Mouse (Mus musculus) forebrain, postnatal 0 days (tissue): ENCODE results near the gene Bmper. TPM values are rescaled to one million over a fixed set of nuclear protein-coding genes. Genes with fewer than 3 reads are reported as not detected.
A peak's percentile ranks its signal among the peaks of the same experiment; 100 is the strongest.

Experiments
- ATAC-seq: fragments of 200-750 bp; cut with Nextera tagmentation; 2 replicates; pipeline ENCODE4 v1.8.0; 2017; ENCODE audit warnings: mild to moderate bottlenecking, moderate library complexity
- DNase-seq: peaks from one replicate; pipeline ENCODE4 v3.0.0-alpha.2; 2015
- H3K27ac ChIP-seq: fragments of 300-500 bp; sonication (generic); 2 replicates; pipeline ENCODE4 v1.5.1; 2014; ENCODE audit warnings: low read depth, mild to moderate bottlenecking, antibody characterized with exemption, low read length, moderate library complexity, mixed read lengths
- H3K27me3 ChIP-seq: fragments of 300-500 bp; sonication (generic); 2 replicates; pipeline ENCODE4 v1.6.1; 2014; ENCODE audit warnings: mild to moderate bottlenecking, low read length, mixed read lengths; ENCODE audit not compliant: insufficient read depth
- H3K36me3 ChIP-seq: fragments of 300-500 bp; sonication (generic); 2 replicates; pipeline ENCODE4 v1.6.1; 2014; ENCODE audit warnings: mild to moderate bottlenecking, moderate library complexity; ENCODE audit not compliant: insufficient read depth
- H3K4me1 ChIP-seq: fragments of 300-500 bp; sonication (generic); 2 replicates; pipeline ENCODE4 v1.6.1; 2014; ENCODE audit warnings: antibody characterized with exemption; ENCODE audit not compliant: insufficient read depth
- H3K4me2 ChIP-seq: fragments of 300-500 bp; sonication (generic); 2 replicates; pipeline ENCODE4 v1.6.1; 2014; ENCODE audit warnings: low read depth, mild to moderate bottlenecking, moderate library complexity
- H3K4me3 ChIP-seq: fragments of 300-500 bp; sonication (generic); 2 replicates; pipeline ENCODE4 v1.5.1; 2014; ENCODE audit warnings: low read depth, low read length, mixed read lengths
- H3K9ac ChIP-seq: fragments of 300-500 bp; sonication (generic); 2 replicates; pipeline ENCODE4 v1.6.1; 2014; ENCODE audit warnings: mild to moderate bottlenecking
- H3K9me3 ChIP-seq: fragments of 300-500 bp; sonication (generic); 2 replicates; pipeline ENCODE4 v1.6.1; 2016; ENCODE audit warnings: low read length
- CTCF ChIP-seq: sonication (generic); IDR thresholded peaks from 2 replicates; pipeline ENCODE4 v1.5.1; 2016; ENCODE audit warnings: antibody characterized with exemption, control low read depth, low read depth
- WGBS: fragments of 180-500 bp; shearing (Covaris S2); extraction: QIAGEN DNeasy Blood & Tissue Kit; methylation state at CpG from one replicate; pipeline ENCODE4 v1.1.7; 2014; 5-methylcytosine and 5-hydroxymethylcytosine counted together
- polyA plus RNA-seq: library from polyadenylated mRNA; unstranded; fragments of >200 nt; fragmentation: Nextera tagmentation; extraction: Ambion mirVana; gene quantifications from 2 replicates; pipeline ENCODE4 v1.2.1, GENCODE M21; 2015
- total RNA-seq: library from RNA; depleted of rRNA; stranded (reverse); fragments of >200 nt; gene quantifications from 2 replicates; pipeline ENCODE4 v1.2.3, GENCODE M21; 2014

Gene Bmper
- total and polyA plus RNA-seq, 2 experiments from 2014 or later = 5.6 to 9.6 TPM

- Histone ChIP-seq H3K27ac (no peak overlapping the region), H3K36me3 (no peaks in the 10 kb centered on the region), H3K9ac (no peak overlapping the region), H3K4me2 (no peak overlapping the region), H3K4me3 (no peak overlapping the region), H3K4me1 (no peaks in the 10 kb centered on the region), H3K9me3 (no peaks in the 10 kb centered on the region), H3K27me3 (no peaks in the 10 kb centered on the region)
- ATAC-seq (no peak), DNase-seq (no peak)
- TF ChIP-seq CTCF = no peak
- 55% methylated on average over 4 of the region's 4 CpGs for WGBS
Measured at GRCm38 (mm10) chr9:23264471-23264870, 41.6 kb downstream of the Bmper start.

GRCm38 (mm10) chr9:23268609-23269008 lies 45.7 kb downstream of the Bmper start:
- Histone ChIP-seq H3K27me3 (no peaks in the 10 kb centered on the region), H3K4me1 (no peaks in the 10 kb centered on the region), H3K4me2 (no peak overlapping the region), H3K4me3 (no peak overlapping the region), H3K9ac (no peak overlapping the region), H3K9me3 (no peaks in the 10 kb centered on the region), H3K27ac (no peak overlapping the region), H3K36me3 (no peaks in the 10 kb centered on the region)
- ATAC-seq (peak; percentile 54), DNase-seq (no peak)
- WGBS = 28% methylated on average over 7 of the region's 7 CpGs
- TF ChIP-seq CTCF = no peak

- H3K36me3 ChIP-seq = no peaks in the 10 kb centered on the region
- H3K27me3 ChIP-seq = no peaks in the 10 kb centered on the region
- no peaks in the 10 kb centered on the region for H3K9me3 ChIP-seq
- no peak for ATAC-seq
- no peak overlapping the region for H3K27ac ChIP-seq
- no peaks in the 10 kb centered on the region for H3K4me1 ChIP-seq
- 39% methylated on average over 2 of the region's 2 CpGs for WGBS
- H3K9ac ChIP-seq = no peak overlapping the region
- no peak overlapping the region for H3K4me3 ChIP-seq
- H3K4me2 ChIP-seq = no peak overlapping the region
- DNase-seq = no peak
- TF ChIP-seq CTCF = no peak
Measured at GRCm38 (mm10) chr9:23269087-23269486, 46.2 kb downstream of the Bmper start.

GRCm38 (mm10) chr9:23276244-23276643 lies 53.4 kb downstream of the Bmper start:
- Histone ChIP-seq H3K27ac (no peak overlapping the region), H3K27me3 (no peaks in the 10 kb centered on the region), H3K4me3 (no peak overlapping the region), H3K36me3 (no peaks in the 10 kb centered on the region), H3K4me1 (no peaks in the 10 kb centered on the region), H3K4me2 (no peak overlapping the region), H3K9ac (no peak overlapping the region), H3K9me3 (no peaks in the 10 kb centered on the region)
- ATAC-seq = no peak
- no peak for TF ChIP-seq CTCF
- no peak for DNase-seq
- WGBS = 79% methylated on average over 4 of the region's 4 CpGs

- DNase-seq = no peak
- ATAC-seq = no peak
- Histone ChIP-seq H3K4me3 (no peak overlapping the region), H3K9me3 (no peaks in the 10 kb centered on the region), H3K9ac (no peak overlapping the region), H3K4me1 (no peaks in the 10 kb centered on the region), H3K36me3 (no peaks in the 10 kb centered on the region), H3K27me3 (no peaks in the 10 kb centered on the region), H3K4me2 (no peak overlapping the region), H3K27ac (no peak overlapping the region)
- WGBS = 62% methylated on average over 4 of the region's 4 CpGs
- no peak for TF ChIP-seq CTCF
Measured at GRCm38 (mm10) chr9:23284940-23285460, 62.1 kb downstream of the Bmper start.

- Histone ChIP-seq H3K9me3 (no peaks in the 10 kb centered on the region), H3K4me1 (no peaks in the 10 kb centered on the region), H3K27me3 (no peaks in the 10 kb centered on the region), H3K4me2 (no peak overlapping the region), H3K9ac (no peak overlapping the region), H3K4me3 (no peak overlapping the region), H3K36me3 (no peaks in the 10 kb centered on the region), H3K27ac (no peak overlapping the region)
- TF ChIP-seq CTCF = no peak
- ATAC-seq (no peak), DNase-seq (no peak)
- 95% methylated on average over 3 of the region's 3 CpGs for WGBS
Measured at GRCm38 (mm10) chr9:23293574-23293973, 70.7 kb downstream of the Bmper start.

- H3K4me3 ChIP-seq = no peak overlapping the region
- H3K9ac ChIP-seq = no peak overlapping the region
- H3K27ac ChIP-seq = no peak overlapping the region
- ATAC-seq = no peak
- H3K27me3 ChIP-seq = no peaks in the 10 kb centered on the region
- H3K36me3 ChIP-seq = no peaks in the 10 kb centered on the region
- no peaks in the 10 kb centered on the region for H3K4me1 ChIP-seq
- peak; percentile 14 for DNase-seq
- WGBS = 52% methylated on average over 6 of the region's 6 CpGs
- no peak overlapping the region for H3K4me2 ChIP-seq
- no peaks in the 10 kb centered on the region for H3K9me3 ChIP-seq
- no peak for TF ChIP-seq CTCF
Measured at GRCm38 (mm10) chr9:23295569-23295968, 72.7 kb downstream of the Bmper start.
